ENCODE assay signal across 31 mouse cellular contexts in genomic region chr2:163121353-163121660, GRCm38 (mm10). TPM values are rescaled to one million over a fixed set of nuclear protein-coding genes. Genes with fewer than 3 reads are reported as not detected.
DNase-seq lines count a peak whose midpoint lies in the region; ATAC-seq and TF ChIP-seq lines count a peak whose summit lies in the region.
"Had no signal": no experiment of that assay in that cellular context is flagged by ENCODE, and none has a peak within 500 bp of the region (broad histone marks: within the 10 kb centered on the region; RNA-seq: fewer than 3 reads in every experiment).

No protein-coding gene starts in this region.

- peak; percentile 27 to 52 for DNase-seq in thymus, adult 18-20 months
- peak; percentile 40 to 67 for DNase-seq in thymus, postnatal 36 days
- no peak for DNase-seq in lung, postnatal 14 days
- DNase-seq in left cerebral cortex, adult 2 months (ENCODE audit: extremely low spot score in 1 of 2, low spot score in 2 of 2), result no peak
- DNase-seq in gastrocnemius, postnatal 4 days (ENCODE audit: low spot score in 2 of 2), result no peak
- DNase-seq: adrenal gland, adult 8-10 months; cerebellum, adult 8-10 months; cerebellum, postnatal 36 days; gastrocnemius, postnatal 25 days; kidney, postnatal 25 days; layer of hippocampus, adult 9-11 months; left cerebral cortex, postnatal 4 days; lung, embryonic 14.5 days; lung, postnatal 36 days; right cerebral cortex, postnatal 14 days had no signal

- TF ChIP-seq CTCF in left cerebral cortex, adult 2 months (IDR thresholded peaks at IDR 0.05), result no peak

- H3K9me3 ChIP-seq in megakaryocyte, embryonic 14.5 days, result no peaks in the 10 kb centered on the region
- H3K9me3 ChIP-seq: forebrain, embryonic 12.5 days; hindbrain, embryonic 15.5 days; limb, embryonic 15.5 days; neural tube, embryonic 12.5 days had no signal

- H3K36me3 ChIP-seq in megakaryocyte, embryonic 14.5 days (replicated peaks; ENCODE audit: low read length), result no peaks in the 10 kb centered on the region
- H3K36me3 ChIP-seq: forebrain, embryonic 12.5 days; hindbrain, embryonic 15.5 days; limb, embryonic 15.5 days; neural tube, embryonic 12.5 days had no signal

- ATAC-seq in megakaryocyte, adult 5-6 weeks (ENCODE audit: poor library complexity, severe bottlenecking), result no peak
- ATAC-seq in common myeloid progenitor, adult 5-6 weeks (replicated peaks; ENCODE audit: low read depth, poor library complexity, severe bottlenecking), result 0 out of 2 replicates have a peak, but pooled peaks have one; percentile 30
- ATAC-seq: intestine, postnatal 0 days had no signal

- intact Hi-C loops in left cerebral cortex, adult 2 months (cut with DNase I), result no loop called here

- peaks cover 62% of the 10 kb centered on the region for H3K27me3 ChIP-seq in megakaryocyte, embryonic 14.5 days (replicated peaks)

- H3K4me1 ChIP-seq in megakaryocyte, embryonic 14.5 days, result peaks cover 21% of the 10 kb centered on the region

- H3K4me3 ChIP-seq in megakaryocyte, embryonic 14.5 days (replicated peaks), result peak overlapping the region; percentile 62
- H3K4me3 ChIP-seq in left cerebral cortex, adult 2 months, result no peak overlapping the region
- H3K4me3 ChIP-seq: forebrain, embryonic 12.5 days; hindbrain, embryonic 15.5 days; limb, embryonic 15.5 days; neural tube, embryonic 12.5 days had no signal

- H3K27ac ChIP-seq in left cerebral cortex, adult 2 months, result no peak overlapping the region
- H3K27ac ChIP-seq: forebrain, embryonic 12.5 days; limb, embryonic 15.5 days; liver, embryonic 14.5 days; neural tube, embryonic 12.5 days had no signal

RNA-seq across cellular contexts. Expression of gene Gtsf1l, which starts 33.7 kb away (rescaled TPM):
- polyA plus RNA-seq in megakaryocyte, embryonic 14.5 days (2012; ENCODE audit: insufficient read depth, low replicate concordance), result not detected in 2 replicates
- not detected in 2 replicates for total RNA-seq in megakaryocyte, adult 5-6 weeks (2015)
- not detected in 2 replicates for total RNA-seq in megakaryocyte, adult 5-6 weeks (2017)
- not detected in 2 replicates for total RNA-seq in common myeloid progenitor, adult 5-6 weeks (2017)
- total RNA-seq in left cerebral cortex, adult 2 months (2021), result not detected
- not detected for total RNA-seq in gastrocnemius, postnatal 4 days (2021)
- total RNA-seq: adrenal gland, adult 8-10 months; gastrocnemius, postnatal 25 days; hematopoietic stem cell, adult 5-6 weeks; left cerebral cortex, adult 8-10 months; left cerebral cortex, postnatal 4 days; MEL had no signal
- polyA plus RNA-seq: forebrain, embryonic 12.5 days; heart, postnatal 0 days; hindbrain, embryonic 15.5 days; intestine, postnatal 0 days; kidney, embryonic 14.5 days; limb, embryonic 15.5 days; liver, embryonic 14.5 days; lung, embryonic 14.5 days; midbrain, embryonic 11.5 days; neural tube, embryonic 12.5 days; spleen, adult 2 months had no signal

Comparison
In these comparisons a context has a peak if more than half of its experiments do, and no peak if none do; other contexts are left out.
1. DNase-seq: peak in thymus, adult 18-20 months (2 of 2) and thymus, postnatal 36 days (2 of 2); none in lung, postnatal 14 days (single experiment), left cerebral cortex, adult 2 months (0 of 2) and gastrocnemius, postnatal 4 days (0 of 2).